Mouse (Mus musculus) urinary bladder, postnatal 14 days (tissue): ENCODE results near the gene Cox6b1.

Source experiments
- DNase-seq: peaks from one replicate; pipeline ENCODE4 v3.0.0; 2021; ENCODE audit warnings: low spot score

Cox6b1 gene

GRCm38 (mm10) chr7:30625530-30626384 lies at the start of gene Cox6b1:
Cox6b1 (minus strand) TSS chr7:30626151.
- DNase-seq = peak; percentile 88

- no peak for DNase-seq
These were observed 45.5 kb upstream of the Cox6b1 start, which contains the start of gene Pmis2 for GRCm38 (mm10) chr7:30671480-30671879. Pmis2 (minus strand) TSS chr7:30671605.

GRCm38 (mm10) chr7:30669229-30669628 lies 43.3 kb upstream of the Cox6b1 start:
- no peak for DNase-seq

- DNase-seq = no peak
These were observed 39.4 kb upstream of the Cox6b1 start for GRCm38 (mm10) chr7:30665321-30665720.

- peak; percentile 90 for DNase-seq
These were observed 38.7 kb upstream of the Cox6b1 start, which contains the start of gene Haus5 for GRCm38 (mm10) chr7:30664529-30665200. Haus5 (minus strand) TSS chr7:30664994.

- peak; percentile 99 for DNase-seq
These were observed 23.9 kb upstream of the Cox6b1 start, which contains the start of gene Rbm42 for GRCm38 (mm10) chr7:30649591-30650540. Rbm42 (minus strand) TSS chr7:30650317.

GRCm38 (mm10) chr7:30639083-30639482 lies 13.1 kb upstream of the Cox6b1 start:
- no peak for DNase-seq

GRCm38 (mm10) chr7:30636395-30636794 lies 10.4 kb upstream of the Cox6b1 start:
- DNase-seq = no peak

GRCm38 (mm10) chr7:30635752-30636151 lies 9.8 kb upstream of the Cox6b1 start, which contains the start of gene Etv2:
Etv2 (minus strand) TSS chr7:30635852.
- DNase-seq = no peak

GRCm38 (mm10) chr7:30634621-30635020 lies 8.7 kb upstream of the Cox6b1 start:
- DNase-seq = peak; percentile 48

GRCm38 (mm10) chr7:30633762-30634412 lies 7.9 kb upstream of the Cox6b1 start:
- DNase-seq = no peak

- DNase-seq = no peak
These were observed 3.1 kb upstream of the Cox6b1 start for GRCm38 (mm10) chr7:30629013-30629412.

- no peak for DNase-seq
These were observed 696 bp upstream of the Cox6b1 start for GRCm38 (mm10) chr7:30626647-30627046.

- DNase-seq = peak; percentile 20
These were observed 6.7 kb downstream of the Cox6b1 start for GRCm38 (mm10) chr7:30619202-30619601.

GRCm38 (mm10) chr7:30618658-30619057 lies 7.3 kb downstream of the Cox6b1 start:
- DNase-seq = no peak

GRCm38 (mm10) chr7:30615049-30615760 lies 10.7 kb downstream of the Cox6b1 start:
- DNase-seq = no peak

GRCm38 (mm10) chr7:30614454-30614853 lies 11.5 kb downstream of the Cox6b1 start:
- no peak for DNase-seq

GRCm38 (mm10) chr7:30613529-30614112 lies 12.3 kb downstream of the Cox6b1 start:
- DNase-seq = peak; percentile 72

GRCm38 (mm10) chr7:30612654-30613402 lies 13.1 kb downstream of the Cox6b1 start, which contains the start of gene Upk1a:
Upk1a (minus strand) TSS chr7:30612847.
- peak; percentile 70 for DNase-seq
